Mouse (Mus musculus) urinary bladder, adult 18-20 months (tissue): Measurements from ENCODE around the gene Fhl2.

Source experiments
- DNase-seq, 2 experiments: peaks; one replicate each; pipeline ENCODE4 v3.0.0; 2022; ENCODE audit warnings: low spot score in 2 of 2, mixed read lengths in 2 of 2

Gene Fhl2

DNA sequence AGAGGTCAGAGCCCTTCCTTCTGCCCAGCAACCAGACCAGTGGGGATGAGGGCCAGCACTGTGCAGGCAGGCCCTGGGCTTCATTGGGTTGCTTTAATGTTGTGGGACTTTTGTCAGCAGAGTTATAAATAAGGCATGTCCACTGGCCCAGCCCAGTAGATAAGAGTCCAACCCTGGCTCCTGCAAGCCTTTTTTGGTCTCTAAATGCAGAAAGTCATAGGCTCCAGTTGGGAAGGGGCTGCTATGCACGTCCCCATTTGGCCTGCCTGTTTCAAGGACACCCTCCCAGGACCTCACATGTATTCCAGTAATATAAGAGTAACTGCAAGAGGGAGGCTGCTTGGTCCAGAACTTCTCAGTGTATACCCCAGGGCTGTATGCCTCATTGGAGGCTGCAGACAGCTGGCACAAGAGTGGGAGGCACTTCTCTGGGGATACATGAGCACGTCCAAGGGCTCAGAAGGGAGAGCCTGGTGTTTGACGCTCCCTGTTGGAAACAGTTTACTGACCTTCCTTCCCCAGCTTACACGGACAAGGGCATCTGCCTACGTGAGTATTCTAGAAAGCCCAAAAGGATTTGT lies at the start of gene Fhl2:
Gene Fhl2 (minus strand): TSS at position 324 of the 581 bp plus-strand sequence.
- no peak for DNase-seq

DNA sequence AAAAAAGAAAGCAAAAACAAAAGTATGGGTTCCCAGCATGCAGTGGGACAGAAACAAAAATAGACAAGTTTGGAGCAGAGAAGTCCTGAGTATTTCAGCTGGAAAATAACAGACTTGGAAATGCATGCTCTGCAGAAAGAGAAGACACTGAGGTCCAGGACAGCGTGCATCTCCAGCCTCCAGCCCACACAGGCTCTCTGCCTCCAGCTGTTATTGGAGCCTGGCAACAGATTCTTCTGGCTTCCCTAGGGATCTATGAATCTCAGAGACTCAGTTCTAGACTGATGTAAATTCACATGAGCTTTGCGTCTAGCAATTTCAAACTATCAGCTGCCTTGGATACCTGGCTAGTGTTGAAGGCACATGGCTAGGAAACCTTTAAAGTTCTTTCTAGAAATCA lies 48.2 kb upstream of the Fhl2 start:
- peak in 1 of 2 experiments; percentile 20 for DNase-seq

DNA sequence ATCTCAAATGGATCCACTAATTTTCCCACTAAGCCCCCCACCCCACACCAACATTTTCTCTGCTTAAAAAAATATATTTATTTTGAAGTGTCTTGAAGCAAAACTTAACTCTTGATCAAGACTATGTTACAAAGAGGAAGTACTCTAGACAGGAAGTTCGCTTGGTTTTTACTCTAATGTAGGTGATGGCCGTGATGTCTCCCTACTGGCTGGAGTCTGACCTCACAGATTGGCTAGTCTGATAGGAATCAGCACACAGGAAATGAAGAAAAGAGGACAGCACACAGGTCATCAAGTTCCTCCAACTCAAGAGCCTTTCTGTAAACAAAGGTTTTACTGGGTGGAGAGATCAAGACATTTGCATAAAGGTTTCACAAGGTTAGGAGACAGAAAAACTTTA lies 44.4 kb upstream of the Fhl2 start:
- no peak for DNase-seq

DNA sequence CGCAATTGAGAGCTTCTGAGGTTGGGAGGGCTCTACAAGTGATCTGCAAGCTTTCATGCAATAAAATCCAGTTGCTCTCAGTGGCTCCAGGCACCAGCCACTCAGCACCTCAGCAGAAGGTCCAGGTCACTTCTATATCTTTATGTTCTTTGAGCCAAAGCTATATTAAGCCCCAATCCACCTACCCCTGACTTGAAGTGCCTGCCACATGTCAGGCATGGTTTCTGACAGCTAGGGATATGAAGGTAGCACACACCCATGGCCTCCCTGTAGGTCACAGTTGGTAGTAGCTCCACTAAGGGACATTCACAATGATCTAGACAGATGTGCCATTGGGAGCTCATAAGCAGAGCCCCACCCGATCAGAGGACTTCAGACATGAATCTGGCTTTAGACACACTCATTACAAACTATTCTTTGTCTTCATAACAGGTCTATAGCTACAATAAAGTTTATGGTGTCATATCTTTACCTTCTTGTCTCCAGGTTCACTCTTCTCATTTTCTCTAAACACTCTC lies 43.1 kb upstream of the Fhl2 start:
- no peak for DNase-seq

DNA sequence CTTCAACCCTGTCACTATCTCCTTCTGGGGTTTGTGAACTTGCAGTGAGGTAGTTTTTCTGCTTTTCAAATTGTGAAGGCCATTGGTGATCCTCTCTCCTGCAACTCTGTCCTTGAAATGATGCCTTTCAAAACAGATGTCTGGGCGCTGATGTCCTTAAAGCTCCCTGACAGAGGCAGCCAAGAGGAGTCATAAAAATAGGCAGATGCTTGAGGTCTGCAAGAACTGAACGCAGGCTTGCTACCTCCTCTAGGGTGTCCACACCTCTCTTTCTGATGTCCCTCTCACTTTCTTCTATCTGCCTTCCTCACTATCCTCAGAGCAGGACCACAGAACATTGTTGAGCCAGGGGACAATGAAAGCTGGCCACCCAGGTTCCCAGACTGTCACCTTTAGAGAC lies 41.7 kb upstream of the Fhl2 start:
- DNase-seq, result no peak

DNA sequence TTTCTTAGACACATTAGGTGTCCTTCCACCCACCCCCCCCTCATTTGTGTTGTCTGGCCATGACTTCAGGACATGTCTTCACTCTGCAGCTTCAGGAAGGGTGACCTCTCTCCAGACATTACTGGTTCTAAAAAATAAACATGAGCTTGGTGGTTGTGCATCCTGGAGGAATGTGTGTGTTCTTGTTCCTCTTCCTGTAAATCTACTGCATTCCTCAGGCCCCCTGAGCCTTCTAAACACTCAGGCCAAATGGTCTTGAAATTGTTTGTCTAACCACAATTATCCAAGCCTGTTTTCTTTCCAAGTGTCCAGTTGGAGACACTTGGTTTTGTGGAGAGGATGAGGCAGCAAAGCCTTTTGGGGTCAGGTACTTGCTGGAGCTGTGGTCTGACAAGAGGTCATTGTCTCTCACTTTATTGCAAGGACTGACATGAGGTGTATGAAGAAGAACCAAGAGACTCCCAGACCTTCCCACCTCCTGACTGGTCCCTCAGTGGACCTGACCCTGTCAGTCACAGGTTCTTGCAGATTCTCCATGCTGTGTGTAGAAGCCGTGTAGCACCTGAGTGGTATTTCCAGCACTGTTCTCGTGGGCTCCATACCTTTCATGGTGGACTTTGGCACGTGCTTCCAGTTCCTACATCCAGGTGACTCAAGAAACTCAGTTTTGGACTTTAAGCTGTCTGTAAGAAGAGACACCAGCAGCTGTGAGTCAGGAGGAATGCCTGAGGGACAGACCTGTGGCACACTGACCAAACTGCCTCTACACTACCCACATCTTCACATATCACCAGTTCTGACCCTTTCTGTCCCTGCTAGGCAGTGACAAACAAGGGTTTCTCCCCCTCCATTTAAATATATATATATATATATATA lies 40.8 kb upstream of the Fhl2 start:
- DNase-seq, result no peak

DNA sequence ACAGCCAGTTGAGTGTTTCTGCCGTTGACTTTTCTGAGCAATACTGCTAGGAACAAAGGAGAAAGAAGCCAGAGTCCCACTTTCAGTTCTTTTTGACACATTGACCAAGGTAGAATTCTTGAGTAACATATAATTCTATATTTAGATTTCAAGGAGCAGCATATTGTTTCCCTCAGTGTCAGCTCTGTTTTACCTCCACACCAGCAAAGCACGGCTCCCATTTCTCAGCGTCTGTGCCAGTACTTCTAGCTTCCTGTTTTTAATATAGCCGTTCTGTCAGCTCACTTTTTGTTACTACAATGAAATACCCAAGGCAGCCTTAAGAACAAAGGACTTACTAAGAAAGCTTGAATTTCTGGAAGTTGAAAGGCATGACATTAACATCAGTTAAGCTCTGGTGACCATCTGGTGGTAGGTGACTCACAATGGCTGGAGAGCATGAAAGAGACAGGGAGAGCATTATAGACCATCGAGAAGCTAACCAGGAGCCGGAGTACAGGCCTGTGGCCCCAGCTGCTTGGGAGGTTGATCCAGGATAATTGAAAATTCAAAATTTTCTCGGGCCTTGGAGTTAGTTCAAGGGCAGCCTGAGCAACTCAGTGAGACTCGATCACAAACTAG lies 28.9 kb upstream of the Fhl2 start:
- no peak for DNase-seq

DNA sequence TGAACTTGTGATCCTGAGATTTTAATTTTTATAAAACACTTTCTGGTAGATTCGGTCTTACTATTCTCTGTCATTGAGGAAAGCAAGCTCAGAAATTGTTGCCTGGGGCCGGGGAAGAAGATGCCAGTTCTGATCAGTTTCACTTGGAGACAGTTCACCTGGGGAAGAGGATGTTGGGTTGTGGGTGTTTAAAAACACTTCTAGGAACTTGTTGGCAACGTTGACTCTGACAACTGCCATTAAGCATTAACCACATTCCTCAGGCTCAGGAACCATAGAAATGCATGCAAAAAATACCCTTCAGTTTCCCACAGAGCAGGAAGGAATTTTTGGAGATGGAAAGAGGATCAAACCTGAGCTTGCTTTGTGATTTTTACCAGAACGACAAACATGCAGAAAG lies 28.2 kb upstream of the Fhl2 start:
- DNase-seq, result no peak

DNA sequence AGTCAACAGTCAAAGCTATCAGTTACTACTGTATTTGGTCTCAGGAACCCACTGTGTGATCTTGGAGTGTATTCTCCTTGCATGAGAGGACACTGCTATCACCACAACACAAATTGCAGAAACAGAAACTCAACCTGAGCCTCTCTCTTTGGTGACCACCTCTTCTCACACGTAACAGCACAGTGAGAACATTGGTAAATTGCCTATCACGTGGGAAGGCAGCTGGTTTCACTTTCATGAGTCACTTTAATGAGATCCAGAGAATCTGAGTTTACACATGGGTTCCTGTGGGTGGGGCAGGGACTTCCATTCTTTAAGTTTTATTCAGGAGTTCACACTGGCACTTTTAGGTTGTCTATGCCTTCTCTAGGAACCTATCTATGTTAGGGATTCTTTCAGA lies 27.4 kb upstream of the Fhl2 start:
- no peak for DNase-seq

DNA sequence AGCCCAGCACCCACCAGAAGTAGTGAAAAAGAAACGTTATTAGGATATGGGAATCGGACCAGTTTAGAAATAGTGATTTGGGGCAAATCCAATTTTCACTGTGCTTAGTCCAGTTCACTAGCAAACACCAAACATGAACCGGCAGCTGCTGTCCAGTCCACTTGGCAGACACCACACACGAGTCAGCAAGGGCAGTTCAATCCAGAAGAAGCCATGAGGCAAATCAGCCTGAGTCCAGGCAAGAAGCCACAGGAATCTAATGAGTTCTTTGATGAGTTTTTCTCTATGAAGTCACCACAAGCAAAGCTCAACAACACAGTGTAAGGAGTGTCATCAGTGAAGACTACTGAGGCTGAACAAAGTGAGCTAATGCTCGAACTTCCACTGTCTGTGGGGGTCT lies 26.3 kb upstream of the Fhl2 start:
- DNase-seq, result no peak

DNA sequence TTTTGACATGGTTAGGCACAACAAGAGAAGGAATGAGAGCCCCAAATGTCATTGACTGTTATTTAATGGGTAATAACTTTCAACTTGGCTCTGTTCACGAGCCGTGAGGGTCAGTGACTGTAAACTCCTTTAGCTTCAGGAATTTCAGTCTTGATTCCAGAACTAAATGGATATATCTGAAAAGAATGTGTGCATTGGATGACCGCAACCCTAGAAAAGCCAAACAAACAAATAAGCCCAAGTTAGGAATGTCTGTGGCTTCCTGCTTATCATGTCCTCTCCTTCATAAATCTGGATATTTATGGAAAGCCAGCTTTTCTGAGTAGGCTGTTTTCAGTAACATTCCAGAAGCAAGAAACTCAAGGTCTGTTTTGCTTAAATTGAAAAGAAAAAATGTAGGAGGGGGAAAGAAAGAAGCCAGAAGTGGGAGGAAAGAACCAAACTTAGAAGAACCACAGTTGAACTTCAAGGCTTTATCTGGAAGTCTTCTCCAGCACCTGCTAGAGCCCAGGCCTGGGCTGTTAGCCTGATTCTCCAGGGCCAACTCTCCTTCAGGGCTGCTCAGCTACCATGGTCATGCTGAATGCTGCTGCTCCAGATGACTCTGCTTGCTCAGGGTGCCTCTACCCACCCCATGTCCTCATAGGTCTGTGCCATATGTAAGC lies 21.4 kb upstream of the Fhl2 start:
- DNase-seq, result no peak

DNA sequence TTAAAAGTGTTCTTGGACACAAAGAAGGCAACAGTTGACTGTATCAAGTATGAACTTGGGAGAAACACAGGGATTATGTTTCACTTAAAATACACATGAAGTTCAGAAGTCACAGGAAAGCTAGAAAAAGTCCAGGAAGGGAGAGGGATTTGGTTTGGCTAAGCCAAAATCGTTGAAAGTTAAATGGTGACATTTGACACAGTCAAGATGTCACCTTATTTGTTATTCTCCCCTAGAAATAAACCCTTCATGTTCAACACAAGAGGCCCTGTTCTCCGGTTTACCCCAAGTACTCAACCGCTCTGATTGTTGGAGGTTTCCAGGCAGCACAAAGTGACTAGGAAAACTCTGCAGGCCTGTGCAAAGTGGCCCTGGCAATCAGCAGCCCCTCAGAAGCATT lies 18.8 kb upstream of the Fhl2 start:
- DNase-seq, result no peak

DNA sequence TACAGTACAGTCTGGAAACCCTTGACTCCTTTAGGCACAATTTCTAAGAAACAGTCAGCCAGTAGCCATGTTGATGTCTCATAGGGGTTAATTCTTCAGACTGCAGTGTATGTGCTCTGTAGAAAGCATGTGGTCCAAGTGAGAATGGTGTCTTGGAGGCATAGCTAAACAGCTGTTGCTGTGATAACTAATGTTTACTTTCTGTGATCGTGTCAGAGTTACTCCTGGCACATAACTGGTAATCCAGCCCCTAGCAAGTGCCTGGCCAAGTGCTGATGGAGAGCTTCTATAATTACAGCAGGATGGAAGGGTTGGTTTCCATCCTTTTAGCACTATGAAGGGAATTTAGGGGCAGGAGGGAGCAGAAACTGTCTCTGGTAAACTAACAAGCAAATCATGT lies 14.5 kb upstream of the Fhl2 start:
- no peak for DNase-seq

DNA sequence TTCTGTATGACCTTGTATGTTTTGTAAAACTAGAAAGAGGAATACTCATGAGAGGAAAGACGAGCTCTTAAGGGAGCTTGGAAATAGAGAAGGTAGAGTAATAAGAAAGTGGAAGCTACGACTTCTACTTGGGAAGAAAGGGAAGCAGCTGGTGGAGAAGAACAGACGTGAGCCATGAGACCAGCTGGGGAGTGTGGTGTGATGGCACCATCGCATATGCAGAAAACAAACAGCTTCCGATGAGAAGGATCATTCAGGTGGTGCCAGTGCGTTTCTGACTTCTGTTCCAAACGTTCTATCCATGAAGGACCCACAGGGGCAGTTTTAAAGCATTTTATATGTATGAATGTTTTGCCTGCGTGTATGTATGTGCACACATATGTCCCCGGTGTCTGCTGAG lies 13.5 kb upstream of the Fhl2 start:
- DNase-seq, result no peak

DNA sequence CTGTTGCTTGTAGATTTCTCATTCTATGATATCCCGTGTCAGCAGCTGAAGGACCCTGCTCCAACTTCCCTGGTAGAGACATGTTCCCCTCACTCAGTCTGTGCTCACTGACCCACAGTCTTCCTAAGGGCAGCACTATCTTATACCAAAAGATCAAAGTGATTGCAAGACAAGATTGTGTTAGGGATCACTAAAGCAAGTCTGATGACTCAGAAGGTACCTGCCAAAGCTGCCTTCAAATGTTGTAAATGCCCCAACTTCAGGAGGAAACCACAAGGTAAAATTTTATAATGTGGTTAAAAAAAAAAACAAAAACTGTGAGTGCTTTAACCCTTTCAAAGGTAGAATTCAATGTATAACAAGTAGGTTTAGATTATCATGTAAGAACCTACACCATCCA lies 10.4 kb upstream of the Fhl2 start:
- no peak for DNase-seq

DNA sequence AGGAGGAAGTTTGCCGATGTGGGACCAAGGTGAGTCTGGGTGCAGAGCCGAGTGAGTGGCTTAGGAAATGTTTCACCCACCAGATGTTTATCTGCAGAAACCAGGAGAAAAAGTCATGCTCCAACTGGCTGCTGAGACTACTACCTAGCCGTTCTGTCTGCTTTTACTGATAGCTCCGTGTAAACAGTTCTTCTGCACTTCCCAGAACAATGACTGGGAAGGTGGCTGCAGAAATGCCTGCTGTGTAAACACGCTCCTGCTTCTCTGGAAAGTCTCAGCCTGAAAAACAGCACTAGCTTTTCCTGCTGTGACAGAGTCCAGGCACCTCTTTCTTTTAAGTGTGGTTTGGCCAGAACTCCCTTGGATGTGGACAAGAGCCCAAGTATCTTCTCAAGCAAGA lies 6.5 kb upstream of the Fhl2 start:
- DNase-seq, result peak in 1 of 2 experiments; percentile 1

DNA sequence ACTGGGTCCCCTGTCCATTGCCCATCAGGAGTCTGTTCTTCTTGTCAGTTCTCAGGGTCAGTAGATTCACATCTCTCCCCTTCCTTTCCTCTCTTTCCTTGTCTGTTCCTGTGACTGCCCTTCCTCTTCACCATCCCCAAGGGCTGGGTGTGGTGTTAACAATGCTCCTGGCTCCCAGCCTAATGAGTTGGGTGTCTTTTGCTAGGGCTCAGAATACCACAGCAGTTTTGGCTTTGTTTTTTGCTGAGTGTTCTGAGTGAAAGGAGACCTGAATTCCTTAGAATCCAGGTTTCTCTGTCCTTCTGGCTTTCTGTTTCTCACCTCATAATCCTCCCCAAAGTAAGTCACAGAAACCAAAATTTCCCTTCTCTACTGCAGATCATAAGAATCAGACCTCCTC lies 5.4 kb upstream of the Fhl2 start:
- DNase-seq, result no peak

DNA sequence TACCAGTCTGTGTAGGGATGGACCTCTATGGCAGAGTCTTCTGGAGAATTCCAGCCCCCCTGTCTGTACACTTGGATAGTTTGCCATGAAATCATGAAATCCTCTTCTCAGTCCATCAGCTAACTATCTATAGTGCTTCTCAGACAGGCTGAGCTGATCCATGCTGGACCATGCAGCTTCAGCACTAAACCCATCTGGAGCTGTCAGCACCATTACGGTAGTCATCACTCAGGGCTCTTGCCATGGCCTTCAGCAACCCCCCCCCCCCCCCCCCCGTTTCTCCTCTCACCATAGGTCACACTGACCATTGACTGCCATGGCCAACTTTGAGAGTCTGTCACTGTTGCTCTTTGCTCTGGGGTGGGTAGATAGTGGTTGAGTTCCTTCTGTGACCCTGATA lies 5.0 kb upstream of the Fhl2 start:
- no peak for DNase-seq

DNA sequence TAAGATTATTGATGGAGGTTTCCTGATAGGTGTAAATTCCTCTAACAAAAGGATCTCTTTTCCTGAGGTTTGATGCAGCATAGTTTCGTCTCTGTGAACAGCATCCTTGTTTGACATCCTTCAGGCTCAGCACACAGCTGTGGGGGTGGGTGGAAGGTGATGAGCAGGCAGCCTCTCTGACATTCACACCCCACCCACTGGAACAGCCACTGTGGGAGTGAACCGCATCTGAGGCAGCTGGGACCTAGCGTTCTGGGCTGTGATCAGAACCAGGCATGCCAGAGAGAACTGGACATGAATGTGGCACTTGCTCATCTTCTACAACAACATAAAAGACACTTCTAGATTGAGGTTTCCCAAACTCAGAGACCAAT lies 3.1 kb upstream of the Fhl2 start:
- DNase-seq, result no peak

DNA sequence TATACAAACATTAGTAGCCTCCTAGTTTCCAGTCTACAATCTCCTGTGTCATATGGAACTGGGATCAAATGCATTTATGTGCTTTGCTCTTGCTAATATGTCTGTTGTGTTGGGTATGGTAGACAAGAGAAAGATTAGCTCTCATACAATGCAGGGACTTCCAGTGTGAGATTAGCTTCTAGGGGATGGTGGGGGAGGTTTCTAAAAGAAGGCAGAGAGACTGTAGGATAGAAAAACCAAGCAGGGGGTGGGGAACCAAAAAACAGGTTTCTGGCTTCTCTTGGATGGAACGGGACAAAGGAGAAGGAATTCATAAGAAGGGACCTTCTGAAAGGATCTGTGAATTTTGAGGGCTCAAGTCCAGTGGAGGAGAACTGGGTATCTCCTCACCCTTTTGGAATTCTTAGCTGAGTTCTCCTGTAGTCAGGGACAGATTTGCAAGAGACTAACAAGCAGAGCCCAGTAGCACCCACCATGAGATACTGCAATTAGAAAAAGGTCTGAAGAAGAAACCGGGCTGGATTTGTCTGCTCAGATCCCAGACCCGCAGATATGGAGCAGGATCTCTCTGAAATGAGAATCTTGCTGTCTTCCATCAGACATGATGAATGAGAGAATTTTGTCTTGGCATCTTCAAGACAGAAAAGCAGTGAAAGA lies 2.6 kb upstream of the Fhl2 start:
- DNase-seq, result no peak

DNA sequence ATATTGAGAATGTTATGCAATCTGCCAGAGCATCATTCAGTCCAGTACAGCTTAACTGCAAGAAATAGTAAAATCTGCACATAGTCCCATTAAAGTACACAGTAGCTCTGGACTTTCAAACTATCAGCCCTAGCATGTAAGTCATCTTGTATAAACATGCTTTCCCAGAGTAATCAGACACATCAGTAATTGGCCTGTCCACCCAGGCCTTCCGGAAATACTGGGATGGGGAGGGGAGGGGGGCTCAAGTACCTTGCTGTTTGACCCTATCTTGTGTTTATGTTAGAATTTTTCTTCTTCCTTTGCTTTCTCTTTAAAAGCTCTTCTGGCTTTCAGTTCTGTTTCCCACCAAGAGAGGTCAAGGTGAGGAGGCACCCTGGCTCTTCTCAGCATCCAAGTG lies 725 bp downstream of the Fhl2 start:
- no peak for DNase-seq

DNA sequence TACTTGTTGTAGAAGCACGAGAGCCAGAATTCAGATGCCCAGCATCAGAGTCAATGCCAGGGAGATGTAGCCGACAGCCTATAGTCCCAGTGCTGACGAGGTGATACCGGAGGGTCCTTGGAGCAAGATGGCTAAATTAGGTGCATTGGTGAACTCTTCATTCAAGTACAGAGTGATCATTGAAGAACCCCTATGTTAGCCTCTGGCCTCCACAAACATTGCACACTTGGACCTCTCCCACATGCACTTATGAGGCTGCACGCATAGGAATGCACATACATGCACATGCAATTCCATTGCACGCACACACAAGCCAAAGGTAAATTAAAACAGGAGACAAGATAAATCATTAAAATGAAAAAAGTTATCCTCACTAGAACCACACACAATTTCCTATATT lies 3.4 kb downstream of the Fhl2 start:
- DNase-seq, result no peak
